Mouse (Mus musculus) MEL (cell line): ENCODE results near the gene Zbed6.

Source experiments
- CTCF ChIP-seq, 3 experiments: IDR thresholded peaks in 2 of 3; conservative IDR thresholded peaks in 1 of 3; 2 replicates each; pipeline ENCODE4 v1.5.1; 2011 to 2012; ENCODE audit warnings: low read length in 3 of 3, low read depth in 2 of 3, mild to moderate bottlenecking in 2 of 3, improper control_type of control experiment in 1 of 3, inconsistent platforms in 1 of 3, mixed read lengths in 1 of 3, moderate library complexity in 1 of 3; ENCODE audit not compliant: control insufficient read depth in 1 of 3, insufficient read depth in 1 of 3, poor library complexity in 1 of 3, severe bottlenecking in 1 of 3
- MEF2A ChIP-seq: IDR thresholded peaks from 2 replicates; pipeline ENCODE4 v1.6.1; 2014; ENCODE audit warnings: low read depth, mild to moderate bottlenecking, inconsistent platforms, low read length, improper control_type of control experiment; ENCODE audit not compliant: poor library complexity, insufficient replicate concordance, severe bottlenecking; ENCODE audit errors: extremely low read depth
- RCOR1 ChIP-seq: IDR thresholded peaks from 2 replicates; pipeline ENCODE4 v1.6.1; 2012; ENCODE audit warnings: low read depth, mild to moderate bottlenecking, inconsistent platforms, low read length, improper control_type of control experiment
- USF1 ChIP-seq: IDR thresholded peaks from 2 replicates; pipeline ENCODE4 v1.6.1; 2014; ENCODE audit warnings: low read depth, mild to moderate bottlenecking, inconsistent platforms, low read length, improper control_type of control experiment, moderate library complexity
- ZNF384 ChIP-seq: IDR thresholded peaks from 2 replicates; pipeline ENCODE4 v1.6.1; 2012; ENCODE audit warnings: low read depth, mild to moderate bottlenecking, inconsistent platforms, low read length, improper control_type of control experiment

DNA sequence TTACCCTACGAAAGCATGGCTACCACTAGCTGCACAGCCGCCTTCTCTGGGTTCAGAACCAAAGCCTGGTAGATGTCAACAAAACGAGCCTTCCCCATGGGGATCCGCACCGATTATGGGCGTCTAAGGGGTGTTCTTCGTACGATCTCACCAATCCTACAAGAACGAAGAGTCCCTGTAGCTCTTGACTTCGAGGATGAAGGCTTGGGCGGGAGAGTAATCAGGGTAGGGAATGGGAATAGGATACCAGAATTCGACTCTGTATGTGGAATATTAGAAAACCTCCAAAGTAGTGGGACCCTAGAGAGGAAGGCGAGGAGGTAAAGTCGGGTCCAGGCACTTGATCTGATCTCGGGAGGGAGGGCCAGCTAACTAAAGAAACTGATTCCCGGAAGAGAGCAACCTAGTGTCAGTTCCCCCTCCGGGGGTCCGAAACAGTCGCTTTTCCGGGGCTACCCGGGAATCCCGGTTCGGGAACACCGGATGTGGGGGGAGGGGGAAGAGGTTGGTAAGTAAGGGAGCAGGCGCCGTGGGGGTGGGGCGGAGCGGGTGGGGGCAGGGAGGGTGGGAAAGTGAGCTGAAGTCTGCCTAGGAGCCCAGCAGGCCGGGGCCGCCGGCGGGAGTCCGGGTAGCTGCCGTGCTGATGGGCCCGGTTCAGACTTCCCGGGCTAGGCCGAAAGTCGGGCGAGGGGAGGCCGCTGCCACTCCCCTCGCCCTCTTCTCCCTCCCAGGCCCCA is at the start of gene Zbed6:
- no peak for TF ChIP-seq RCOR1
- no peak for TF ChIP-seq CTCF (IDR thresholded peaks at IDR 0.05 in 2 of 3, conservative IDR thresholded peaks at IDR 0.05 in 1 of 3; ENCODE audit: control insufficient read depth in 1 of 3, insufficient read depth in 1 of 3, low read depth in 2 of 3, low read length in 3 of 3, poor library complexity in 1 of 3, severe bottlenecking in 1 of 3)
- TF ChIP-seq MEF2A: no peak
- TF ChIP-seq ZNF384: no peak
- no peak for TF ChIP-seq USF1
